Mouse (Mus musculus): ENCODE results near the gene Synj2.
A peak's percentile ranks its signal among the peaks of the same experiment; 100 is the strongest.

Synj2 gene

GRCm38 (mm10) chr17:5941230-5942043 lies at the start of gene Synj2:
Synj2 (plus strand) TSS chr17:5941280.
- DNase-seq (ENCODE audit: extremely low spot score, low spot score) = peak; percentile 69

- DNase-seq (ENCODE audit: extremely low spot score, low spot score) = no peak
These were observed 49.0 kb upstream of the Synj2 start for GRCm38 (mm10) chr17:5891933-5892683.

- peak; percentile 43 for DNase-seq (ENCODE audit: extremely low spot score, low spot score)
These were observed 48.0 kb upstream of the Synj2 start for GRCm38 (mm10) chr17:5893092-5893491.

GRCm38 (mm10) chr17:5893574-5894148 lies 47.4 kb upstream of the Synj2 start:
- DNase-seq (ENCODE audit: extremely low spot score, low spot score) = no peak

GRCm38 (mm10) chr17:5896066-5896465 lies 45.0 kb upstream of the Synj2 start:
- no peak for DNase-seq (ENCODE audit: extremely low spot score, low spot score)

- DNase-seq (ENCODE audit: extremely low spot score, low spot score) = no peak
These were observed 44.5 kb upstream of the Synj2 start for GRCm38 (mm10) chr17:5896607-5897006.

GRCm38 (mm10) chr17:5897326-5898200 lies 43.5 kb upstream of the Synj2 start:
- no peak for DNase-seq (ENCODE audit: extremely low spot score, low spot score)

GRCm38 (mm10) chr17:5899251-5899650 lies 41.8 kb upstream of the Synj2 start:
- DNase-seq (ENCODE audit: extremely low spot score, low spot score) = no peak

GRCm38 (mm10) chr17:5901381-5901780 lies 39.7 kb upstream of the Synj2 start:
- no peak for DNase-seq (ENCODE audit: extremely low spot score, low spot score)

GRCm38 (mm10) chr17:5903630-5904301 lies 37.3 kb upstream of the Synj2 start:
- no peak for DNase-seq (ENCODE audit: extremely low spot score, low spot score)

GRCm38 (mm10) chr17:5909681-5910080 lies 31.4 kb upstream of the Synj2 start:
- DNase-seq (ENCODE audit: extremely low spot score, low spot score) = no peak

- no peak for DNase-seq (ENCODE audit: extremely low spot score, low spot score)
These were observed 29.5 kb upstream of the Synj2 start for GRCm38 (mm10) chr17:5911591-5911990.

GRCm38 (mm10) chr17:5912797-5913196 lies 28.3 kb upstream of the Synj2 start:
- no peak for DNase-seq (ENCODE audit: extremely low spot score, low spot score)

- no peak for DNase-seq (ENCODE audit: extremely low spot score, low spot score)
These were observed 26.9 kb upstream of the Synj2 start for GRCm38 (mm10) chr17:5914217-5914616.

- no peak for DNase-seq (ENCODE audit: extremely low spot score, low spot score)
These were observed 19.1 kb upstream of the Synj2 start for GRCm38 (mm10) chr17:5921954-5922353.

GRCm38 (mm10) chr17:5923281-5923680 lies 17.8 kb upstream of the Synj2 start:
- peak; percentile 23 for DNase-seq (ENCODE audit: extremely low spot score, low spot score)

- DNase-seq (ENCODE audit: extremely low spot score, low spot score) = no peak
These were observed 16.8 kb upstream of the Synj2 start for GRCm38 (mm10) chr17:5924238-5924637.

- no peak for DNase-seq (ENCODE audit: extremely low spot score, low spot score)
These were observed 14.4 kb upstream of the Synj2 start for GRCm38 (mm10) chr17:5926710-5927109.

- no peak for DNase-seq (ENCODE audit: extremely low spot score, low spot score)
These were observed 12.0 kb upstream of the Synj2 start for GRCm38 (mm10) chr17:5929031-5929430.

- DNase-seq (ENCODE audit: extremely low spot score, low spot score) = no peak
These were observed 8.9 kb upstream of the Synj2 start for GRCm38 (mm10) chr17:5932161-5932560.

Measured in neural tube, embryonic 10.5 days (tissue).